Mouse (Mus musculus) myocyte (in vitro differentiated cells): ENCODE data around the gene Tshz2. TPM values are rescaled to one million over a fixed set of nuclear protein-coding genes. Genes with fewer than 3 reads are reported as not detected.

Experiments used
- H3K27me3 ChIP-seq: one replicate; pipeline ENCODE4 v1.6.1; 2011; ENCODE audit not compliant: control insufficient read depth, insufficient read depth, insufficient read length
- H3K36me3 ChIP-seq: one replicate; pipeline ENCODE4 v1.6.1; 2011; ENCODE audit not compliant: control insufficient read depth, insufficient read depth
- H3K4me2 ChIP-seq: one replicate; pipeline ENCODE4 v1.6.1; 2011; ENCODE audit warnings: low read depth, control low read depth
- H3K4me3 ChIP-seq: one replicate; pipeline ENCODE4 v1.5.1; 2011; ENCODE audit warnings: mild to moderate bottlenecking, control low read depth, moderate library complexity
- H3K79me2 ChIP-seq: one replicate; pipeline ENCODE4 v1.6.1; 2011; ENCODE audit not compliant: control insufficient read depth, insufficient read depth
- H3ac ChIP-seq: one replicate; pipeline ENCODE4 v1.6.1; 2011; ENCODE audit not compliant: control insufficient read depth, insufficient read length
- CEBPB ChIP-seq: IDR thresholded peaks from 2 replicates; pipeline ENCODE4 v1.6.1; 2011; ENCODE audit warnings: mild to moderate bottlenecking, moderate library complexity; ENCODE audit not compliant: poor library complexity, insufficient read depth, severe bottlenecking
- E2F4 ChIP-seq: IDR thresholded peaks from one replicate; pipeline ENCODE4 v1.6.1; 2011; ENCODE audit warnings: mild to moderate bottlenecking, control low read depth, moderate library complexity; ENCODE audit not compliant: insufficient read depth
- MAX ChIP-seq: IDR thresholded peaks from one replicate; pipeline ENCODE4 v1.6.1; 2011; ENCODE audit warnings: low read depth, mild to moderate bottlenecking, control low read depth
- MYOD1 ChIP-seq, 3 experiments: IDR thresholded peaks; one replicate each; pipeline ENCODE4 v1.6.1; 2011; ENCODE audit warnings: control low read depth in 2 of 3, low read depth in 2 of 3, mild to moderate bottlenecking in 2 of 3, moderate library complexity in 1 of 3; ENCODE audit not compliant: insufficient read length in 2 of 3, control insufficient read depth in 1 of 3
- MYOG ChIP-seq, 3 experiments: IDR thresholded peaks; one replicate each; pipeline ENCODE4 v1.6.1; 2011; ENCODE audit warnings: control low read depth in 2 of 3, low read depth in 2 of 3, mild to moderate bottlenecking in 2 of 3; ENCODE audit not compliant: insufficient read length in 2 of 3, control insufficient read depth in 1 of 3, insufficient read depth in 1 of 3
- POLR2A ChIP-seq: IDR thresholded peaks from one replicate; pipeline ENCODE4 v1.6.1; 2011; ENCODE audit warnings: low read depth, mild to moderate bottlenecking, control low read depth, moderate library complexity; ENCODE audit not compliant: insufficient read length
- POLR2AphosphoS2 ChIP-seq: IDR thresholded peaks from one replicate; pipeline ENCODE4 v1.6.1; 2011; ENCODE audit warnings: low read depth, control low read depth; ENCODE audit not compliant: insufficient read length
- REST ChIP-seq: IDR thresholded peaks from one replicate; pipeline ENCODE4 v1.6.1; 2011; ENCODE audit warnings: mild to moderate bottlenecking, control low read depth, moderate library complexity; ENCODE audit not compliant: insufficient read depth, insufficient read length
- SRF ChIP-seq: IDR thresholded peaks from one replicate; pipeline ENCODE4 v1.6.1; 2011; ENCODE audit warnings: low read depth; ENCODE audit not compliant: control insufficient read depth, insufficient read length
- TCF12 ChIP-seq: IDR thresholded peaks from one replicate; pipeline ENCODE4 v1.6.1; 2011; ENCODE audit warnings: mild to moderate bottlenecking, control low read depth; ENCODE audit not compliant: poor library complexity, insufficient read depth, severe bottlenecking
- TCF3 ChIP-seq: IDR thresholded peaks from one replicate; pipeline ENCODE4 v1.6.1; 2011; ENCODE audit warnings: low read depth, control low read depth; ENCODE audit not compliant: insufficient read length
- USF1 ChIP-seq: IDR thresholded peaks from one replicate; pipeline ENCODE4 v1.6.1; 2011; ENCODE audit warnings: low read depth, mild to moderate bottlenecking, control low read depth, moderate library complexity
- polyA plus RNA-seq: library from polyadenylated mRNA; unstranded; fragments of >200 nt; fragmentation: generic; extraction: Trizol; gene quantifications from one replicate; pipeline ENCODE4 v1.2.1, GENCODE M21; 2012; ENCODE audit warnings: missing spikeins

Gene Tshz2
- polyA plus RNA-seq, 1 experiment, result not detected

DNA sequence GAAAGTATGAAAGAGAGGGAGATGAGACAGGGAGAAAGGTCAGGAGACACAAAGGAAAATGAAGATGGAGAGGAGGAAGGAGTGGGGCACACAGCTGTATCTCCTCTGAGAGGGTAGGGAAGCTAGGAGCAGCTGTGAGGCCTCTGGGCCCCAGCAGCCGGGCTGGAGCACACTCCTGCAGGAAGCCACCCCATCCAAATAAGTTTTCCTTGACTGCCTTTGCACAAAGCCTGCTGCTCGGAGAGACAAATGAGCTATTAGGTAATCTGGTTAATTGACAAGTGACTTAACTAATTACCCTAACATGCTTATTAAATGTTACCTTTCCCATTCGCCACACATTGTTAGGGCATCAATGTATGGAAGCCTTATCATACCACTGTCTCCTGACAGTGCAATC lies 159.9 kb downstream of the Tshz2 start:
- Histone ChIP-seq H3ac (no peak overlapping the region), H3K79me2 (no peaks in the 10 kb centered on the region), H3K4me2 (no peak overlapping the region), H3K27me3 (no peaks in the 10 kb centered on the region), H3K36me3 (no peaks in the 10 kb centered on the region), H3K4me3 (no peak overlapping the region)
- no peak for TF ChIP-seq E2F4
- no peak for TF ChIP-seq MAX
- no peak for TF ChIP-seq POLR2A
- TF ChIP-seq POLR2AphosphoS2, result no peak
- TF ChIP-seq REST, result no peak
- no peak for TF ChIP-seq TCF3
- no peak for TF ChIP-seq MYOG (IDR thresholded peaks at IDR 0.05; ENCODE audit: control insufficient read depth in 1 of 3, insufficient read depth in 1 of 3, insufficient read length in 2 of 3, low read depth in 2 of 3)
- TF ChIP-seq USF1, result no peak
- TF ChIP-seq SRF, result no peak
- no peak for TF ChIP-seq MYOD1 (IDR thresholded peaks at IDR 0.05; ENCODE audit: control insufficient read depth in 1 of 3, insufficient read length in 2 of 3, low read depth in 2 of 3)
- TF ChIP-seq TCF12, result no peak
- TF ChIP-seq CEBPB, result no peak

DNA sequence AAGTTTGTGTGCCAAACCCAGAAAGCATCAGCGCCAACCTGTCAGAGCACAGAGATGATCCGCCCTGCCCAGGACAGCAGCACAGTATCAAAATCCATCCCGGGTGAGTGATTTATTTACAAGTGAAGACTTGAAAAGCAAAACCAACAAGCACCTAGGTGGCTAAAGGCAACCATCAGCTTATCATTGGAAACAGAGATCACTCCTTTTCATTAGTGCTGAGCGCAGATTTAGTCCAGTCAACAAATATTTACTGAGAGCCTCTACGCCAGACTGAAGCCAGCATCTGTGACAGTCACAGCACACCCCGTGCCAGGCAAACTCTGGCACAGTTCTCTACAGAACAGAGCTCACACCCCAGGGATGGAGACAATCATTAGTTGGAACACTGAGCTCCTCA lies 169.4 kb downstream of the Tshz2 start:
- Histone ChIP-seq H3ac (no peak overlapping the region), H3K79me2 (no peaks in the 10 kb centered on the region), H3K4me2 (no peak overlapping the region), H3K27me3 (no peaks in the 10 kb centered on the region), H3K4me3 (no peak overlapping the region), H3K36me3 (no peaks in the 10 kb centered on the region)
- TF ChIP-seq TCF3, result no peak
- no peak for TF ChIP-seq MYOG (IDR thresholded peaks at IDR 0.05; ENCODE audit: control insufficient read depth in 1 of 3, insufficient read depth in 1 of 3, insufficient read length in 2 of 3, low read depth in 2 of 3)
- no peak for TF ChIP-seq REST
- no peak for TF ChIP-seq MAX
- TF ChIP-seq TCF12, result no peak
- TF ChIP-seq E2F4, result no peak
- TF ChIP-seq USF1, result no peak
- no peak for TF ChIP-seq SRF
- no peak for TF ChIP-seq MYOD1 (IDR thresholded peaks at IDR 0.05; ENCODE audit: control insufficient read depth in 1 of 3, insufficient read length in 2 of 3, low read depth in 2 of 3)
- no peak for TF ChIP-seq CEBPB
- TF ChIP-seq POLR2A, result no peak
- no peak for TF ChIP-seq POLR2AphosphoS2

DNA sequence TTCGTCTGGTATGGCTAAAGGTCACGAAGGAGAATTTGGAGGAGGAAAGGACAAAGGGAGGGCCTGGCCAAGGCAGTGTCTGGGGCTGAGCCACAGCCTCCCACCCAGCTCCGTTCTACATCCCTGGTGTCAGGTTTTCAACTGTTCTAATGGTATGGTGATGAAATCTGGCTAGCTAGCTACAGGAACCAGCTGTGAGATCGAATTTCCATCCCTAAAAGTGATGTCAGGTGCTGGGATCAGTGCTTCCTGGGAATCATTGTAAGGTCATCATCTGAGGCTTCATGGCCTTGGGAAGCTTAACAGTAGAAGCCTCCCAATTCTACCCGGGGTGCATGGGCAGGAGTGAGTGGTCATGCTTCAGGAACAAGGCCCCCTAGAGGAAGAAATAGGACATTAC lies 171.6 kb downstream of the Tshz2 start:
- no peaks in the 10 kb centered on the region for H3K36me3 ChIP-seq
- no peak overlapping the region for H3K4me2 ChIP-seq
- no peak for TF ChIP-seq MYOD1 (IDR thresholded peaks at IDR 0.05; ENCODE audit: control insufficient read depth in 1 of 3, insufficient read length in 2 of 3, low read depth in 2 of 3)
- no peak for TF ChIP-seq E2F4
- TF ChIP-seq POLR2A, result no peak
- no peak for TF ChIP-seq REST
- TF ChIP-seq MYOG (IDR thresholded peaks at IDR 0.05; ENCODE audit: control insufficient read depth in 1 of 3, insufficient read depth in 1 of 3, insufficient read length in 2 of 3, low read depth in 2 of 3), result no peak
- TF ChIP-seq SRF, result no peak
- TF ChIP-seq MAX, result no peak
- no peak for TF ChIP-seq CEBPB
- TF ChIP-seq POLR2AphosphoS2, result no peak
- no peak for TF ChIP-seq TCF3
- H3K79me2 ChIP-seq, result no peaks in the 10 kb centered on the region
- H3K27me3 ChIP-seq, result no peaks in the 10 kb centered on the region
- no peak overlapping the region for H3ac ChIP-seq
- H3K4me3 ChIP-seq, result no peak overlapping the region

DNA sequence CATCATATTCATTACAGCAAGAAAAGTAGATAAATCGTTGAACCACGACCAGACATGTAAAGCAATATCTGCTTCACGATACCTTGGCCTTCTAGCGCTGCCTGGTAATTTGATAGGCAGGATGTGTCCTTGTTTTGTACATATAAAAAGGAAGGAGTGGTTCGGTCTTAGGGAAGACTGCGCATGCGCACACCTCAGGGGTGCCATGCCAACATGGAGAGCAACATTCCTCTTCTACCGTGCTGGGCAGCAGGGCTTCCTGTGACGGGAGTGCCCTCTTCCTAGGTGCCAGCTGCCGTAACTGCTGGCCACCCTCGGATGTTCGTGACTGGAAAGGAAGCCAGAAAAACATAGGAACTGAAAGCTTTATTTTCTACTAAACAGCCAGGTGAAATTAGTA lies 172.7 kb downstream of the Tshz2 start:
- no peak overlapping the region for H3K4me2 ChIP-seq
- H3K79me2 ChIP-seq, result no peaks in the 10 kb centered on the region
- H3K27me3 ChIP-seq, result no peaks in the 10 kb centered on the region
- TF ChIP-seq MYOG (IDR thresholded peaks at IDR 0.05; ENCODE audit: control insufficient read depth in 1 of 3, insufficient read depth in 1 of 3, insufficient read length in 2 of 3, low read depth in 2 of 3) (no peak), SRF (no peak), TCF12 (no peak), MAX (no peak), MYOD1 (IDR thresholded peaks at IDR 0.05; ENCODE audit: control insufficient read depth in 1 of 3, insufficient read length in 2 of 3, low read depth in 2 of 3) (no peak)
- H3K4me3 ChIP-seq, result no peak overlapping the region
- H3ac ChIP-seq, result no peak overlapping the region
- no peaks in the 10 kb centered on the region for H3K36me3 ChIP-seq

DNA sequence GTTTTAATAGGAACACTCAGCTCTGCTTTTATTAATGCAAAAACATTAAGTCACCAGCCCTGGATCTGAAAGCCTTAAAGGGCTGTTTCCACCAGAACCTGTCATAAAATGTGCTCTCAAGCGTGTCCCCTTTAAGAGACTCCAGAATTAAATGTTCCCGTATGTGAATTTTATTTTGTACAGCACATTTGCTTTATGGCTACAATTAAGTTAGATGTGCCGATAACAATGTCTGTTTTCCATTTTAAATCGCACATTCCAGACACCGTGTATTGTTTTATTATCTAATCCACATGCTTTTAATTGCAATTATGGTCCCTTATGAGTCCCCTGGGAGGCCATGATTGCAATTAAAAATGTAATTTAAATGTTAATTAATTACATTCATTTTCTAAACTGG lies 178.8 kb downstream of the Tshz2 start:
- no peaks in the 10 kb centered on the region for H3K36me3 ChIP-seq
- H3ac ChIP-seq, result no peak overlapping the region
- H3K4me3 ChIP-seq, result no peak overlapping the region
- no peak for TF ChIP-seq POLR2A
- H3K79me2 ChIP-seq, result no peaks in the 10 kb centered on the region
- H3K4me2 ChIP-seq, result no peak overlapping the region
- H3K27me3 ChIP-seq, result no peaks in the 10 kb centered on the region
